Mouse (Mus musculus) mouse embryonic stem cell (cell line): ENCODE measurements at regions not wholly inside any gene's neighbourhood (a gene's known extent, or its start where the extent isn't known, plus 50 kb on each side); places are given as distances from the start of the nearest gene placed in this dataset.
"Not testable (repeated sequence)": the region's sequence is repeated elsewhere in the genome, so short reads cannot be mapped to it uniquely, and the experiment has no call there.

Experiments
- in situ Hi-C, 2 experiments: fragments of 300-500 bp; cut with MboI; formaldehyde crosslinking; loops; 1 replicate in 1 of 2; 3 replicates in 1 of 2; pipeline ENCODE4 v1.14.3; 2019 to 2020; ENCODE audit warnings: low sequenced_read_pairs in 2 of 2, low pct_unique_long_range_greater_than_20kb in 1 of 2, mixed read lengths in 1 of 2; ENCODE audit not compliant: unreplicated experiment in 1 of 2

DNA sequence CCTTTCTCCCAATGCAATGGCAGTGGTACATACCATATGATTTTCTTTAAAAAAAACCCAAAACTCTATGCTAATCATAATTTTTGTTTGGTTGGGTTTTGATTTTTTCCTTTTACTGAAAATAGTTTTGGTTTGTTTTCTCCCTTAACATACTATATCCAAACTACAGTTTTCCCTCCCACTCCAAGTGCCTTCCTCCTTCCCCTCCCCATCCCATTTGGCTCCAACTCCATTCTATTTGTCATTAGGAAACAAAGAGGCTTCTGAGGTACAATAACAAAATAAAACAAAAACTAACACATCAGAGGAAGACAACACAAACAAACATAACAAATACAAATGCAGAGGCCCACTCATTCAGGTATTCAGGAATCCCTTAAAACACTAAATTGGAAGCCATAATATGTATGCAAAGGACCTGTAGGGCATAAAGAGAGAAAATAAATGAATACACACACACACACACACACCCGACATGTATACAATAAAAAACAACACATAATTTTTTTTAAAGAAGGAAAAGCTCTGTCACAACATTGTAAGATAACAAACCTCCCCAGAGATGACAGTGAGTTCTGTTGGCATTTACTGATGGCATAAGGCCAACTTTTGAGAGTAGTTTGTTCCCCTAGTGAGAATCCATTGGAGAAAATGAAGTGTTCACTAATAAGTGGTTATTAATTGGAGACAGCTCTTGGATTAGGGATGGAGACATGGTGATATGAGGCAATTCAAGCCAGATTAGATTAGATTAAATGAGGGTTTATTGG, 230.5 kb upstream of the Ell2 start:
- in situ Hi-C loops, result no loop called here

GRCm38 (mm10) chr13:75483157-75483915, 223.2 kb upstream of the Ell2 start:
- in situ Hi-C loops, result not testable (repeated sequence)

- in situ Hi-C loops, result not testable (repeated sequence)
These were observed 222.3 kb upstream of the Ell2 start for GRCm38 (mm10) chr13:75484252-75484651.

DNA sequence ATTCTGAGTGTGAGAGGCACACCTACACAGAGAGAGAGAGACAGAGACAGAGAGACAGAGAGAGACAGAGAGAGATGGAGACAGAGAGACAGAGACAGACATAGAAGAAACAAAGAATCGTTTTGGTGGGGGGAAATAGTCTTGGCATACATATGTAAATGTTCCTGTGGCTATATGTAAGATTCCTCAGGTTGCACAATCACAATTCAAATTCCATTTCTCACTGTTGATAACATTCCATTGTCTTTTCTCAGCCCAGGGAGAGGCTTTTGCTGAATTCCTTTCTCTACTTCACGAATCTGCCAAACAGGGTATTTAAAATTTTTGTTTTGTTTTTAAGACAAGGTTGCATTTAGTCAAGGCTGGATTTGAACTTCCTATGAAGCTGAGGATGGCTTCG, 205.0 kb upstream of the Ell2 start:
- in situ Hi-C loops, result no loop called here

DNA sequence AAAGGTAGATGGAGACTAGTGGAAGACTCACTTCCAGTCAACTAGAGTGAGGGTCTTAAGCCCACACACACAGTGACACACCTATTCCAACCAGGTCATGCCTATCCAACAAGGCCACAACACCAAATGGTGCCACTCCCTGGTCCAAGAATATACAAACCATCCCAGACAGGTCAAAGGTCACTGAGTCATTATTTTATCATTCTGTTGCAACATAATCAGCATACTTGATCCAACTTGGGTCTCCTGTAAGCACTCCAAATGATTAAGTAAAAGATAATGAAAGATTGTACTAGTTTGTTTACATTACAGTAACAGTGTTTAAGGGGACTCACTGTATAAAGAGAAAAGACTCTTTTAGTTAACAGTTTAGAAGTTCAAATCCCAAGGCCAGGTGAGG, 203.2 kb upstream of the Ell2 start:
- in situ Hi-C loops, result no loop called here

- in situ Hi-C loops, result no loop called here
These were observed 192.1 kb upstream of the Ell2 start for GRCm38 (mm10) chr13:75514315-75515020.

GRCm38 (mm10) chr13:75523293-75524278, 183.0 kb upstream of the Ell2 start:
- in situ Hi-C loops, result no loop called here

GRCm38 (mm10) chr13:75524481-75524880, 182.1 kb upstream of the Ell2 start:
- in situ Hi-C loops, result no loop called here

DNA sequence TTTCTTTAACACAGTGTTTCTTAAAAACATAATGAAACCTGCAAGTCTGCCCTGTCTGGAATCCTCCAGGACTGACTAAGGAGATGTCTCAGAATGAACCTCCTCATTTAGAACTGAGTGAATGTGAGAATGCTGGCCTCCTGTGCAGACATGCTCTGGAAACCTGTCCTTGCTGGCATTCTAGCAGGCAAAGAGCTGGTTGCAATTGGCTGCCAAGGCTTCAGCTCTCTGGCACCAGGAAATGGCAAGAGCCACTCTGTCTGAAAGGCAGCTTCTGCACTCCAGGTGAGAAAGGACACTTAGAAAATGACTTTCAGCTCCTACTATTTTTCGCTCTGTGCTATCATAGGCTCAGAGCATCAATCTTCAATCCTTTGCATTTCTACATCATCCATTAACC, 175.0 kb upstream of the Ell2 start:
- in situ Hi-C loops, result no loop called here

GRCm38 (mm10) chr13:75541446-75541845, 165.1 kb upstream of the Ell2 start:
- in situ Hi-C loops, result no loop called here

- in situ Hi-C loops, result no loop called here
These were observed 164.2 kb upstream of the Ell2 start for GRCm38 (mm10) chr13:75542253-75542945.

- in situ Hi-C loops, result no loop called here
These were observed 163.6 kb upstream of the Ell2 start for GRCm38 (mm10) chr13:75542946-75543327.

- in situ Hi-C loops, result no loop called here
These were observed 163.0 kb upstream of the Ell2 start for GRCm38 (mm10) chr13:75543595-75543994.

DNA sequence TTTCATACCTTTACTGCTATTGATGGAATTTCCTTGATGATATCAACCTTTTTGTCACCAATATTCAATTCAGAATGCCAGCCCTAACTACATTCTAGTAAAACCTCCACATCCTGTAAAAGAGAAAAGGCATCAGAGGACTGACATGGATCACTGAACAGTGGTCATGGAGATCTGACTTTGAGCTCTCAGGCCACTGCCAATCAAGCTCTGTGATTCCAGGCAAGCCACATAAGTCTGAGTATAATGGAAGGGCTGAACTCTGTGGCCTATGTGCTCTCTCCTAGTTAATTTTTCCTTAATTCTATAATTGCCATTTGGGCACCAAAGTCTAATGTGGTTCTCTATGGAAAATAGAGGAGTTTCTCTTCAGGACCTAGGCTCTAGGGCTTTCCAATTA, 161.8 kb upstream of the Ell2 start:
- in situ Hi-C loops, result no loop called here

GRCm38 (mm10) chr13:75547791-75548190, 158.8 kb upstream of the Ell2 start:
- in situ Hi-C loops, result no loop called here

GRCm38 (mm10) chr13:75578971-75579370, 127.6 kb upstream of the Ell2 start:
- in situ Hi-C loops, result no loop called here

DNA sequence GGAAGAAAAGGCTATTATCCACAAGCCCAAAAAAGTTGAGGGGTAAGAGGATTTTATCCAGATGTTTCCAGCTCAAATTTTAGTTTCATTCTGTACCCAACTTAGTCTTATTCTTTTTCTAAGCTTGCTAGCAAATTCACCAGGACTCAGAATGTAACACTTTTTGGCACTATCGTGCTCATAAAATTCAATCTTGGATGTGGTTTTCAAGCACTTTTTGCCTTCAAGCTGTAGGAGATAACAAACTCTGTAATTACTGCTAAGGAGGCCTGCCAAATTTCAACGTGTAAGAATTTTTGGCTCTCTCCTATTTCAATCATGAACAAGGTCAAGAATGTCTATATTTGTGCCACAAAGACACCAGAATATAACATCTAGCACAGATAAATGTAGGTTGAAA, 115.7 kb upstream of the Ell2 start:
- in situ Hi-C loops, result no loop called here

DNA sequence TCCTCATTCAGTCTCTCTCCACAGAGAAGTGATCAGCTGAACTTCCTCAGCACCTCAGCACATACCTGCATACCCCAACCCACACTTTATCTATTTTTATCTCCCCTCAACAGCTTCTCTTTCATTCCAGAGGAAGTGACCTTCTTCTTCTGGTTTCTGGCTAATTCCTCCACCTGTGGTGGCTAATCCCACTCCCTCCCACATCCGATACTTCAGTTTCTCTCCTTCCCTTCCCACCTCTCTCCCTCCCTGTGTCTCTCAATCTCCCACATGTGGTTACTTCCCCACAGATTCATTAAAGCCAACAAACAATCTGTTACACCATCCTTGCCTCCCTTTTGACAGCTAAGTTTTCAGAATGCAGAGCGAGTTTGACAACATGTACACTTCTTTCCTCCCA, 109.7 kb upstream of the Ell2 start:
- in situ Hi-C loops, result no loop called here
